Mouse (Mus musculus): ENCODE results near the gene Egflam.

GRCm38 (mm10) chr15:7424282-7424681 is 26.1 kb upstream of the Egflam start:
- TF ChIP-seq CTCF (IDR thresholded peaks at IDR 0.05; ENCODE audit: control insufficient read depth, insufficient read depth, insufficient replicate concordance, low read depth, low read length), result no peak
- TF ChIP-seq POLR2A (IDR thresholded peaks at IDR 0.05; ENCODE audit: control insufficient read depth, low read depth, low read length), result no peak

All from testis, adult 2 months (tissue).